Mouse (Mus musculus) ES-E14 (cell line): Measurements from ENCODE around the gene Slc6a17. TPM values are rescaled to one million over a fixed set of nuclear protein-coding genes. Genes with fewer than 3 reads are reported as not detected.

Experiments used
- DNase-seq: peaks from one replicate; pipeline ENCODE4 v3.0.0-alpha.2; 2013; ENCODE audit warnings: low read depth, low spot score
- H3K27ac ChIP-seq: 2 replicates; pipeline ENCODE4 v1.5.1; 2012; ENCODE audit warnings: low read depth, mild to moderate bottlenecking, low read length, moderate library complexity, mixed read lengths; ENCODE audit not compliant: poor library complexity, insufficient read depth, severe bottlenecking
- H3K36me3 ChIP-seq: 2 replicates; pipeline ENCODE4 v1.6.1; 2012; ENCODE audit warnings: mild to moderate bottlenecking, low read length, moderate library complexity, mixed read lengths; ENCODE audit not compliant: control insufficient read depth, poor library complexity, insufficient read depth, severe bottlenecking
- H3K4me1 ChIP-seq, 2 experiments: fragments of 150-350 bp in 1 of 2; sonication (generic) in 1 of 2; 2 replicates each; pipeline ENCODE4 v1.6.1; 2012; ENCODE audit warnings: low read length in 2 of 2, mild to moderate bottlenecking in 1 of 2, mixed read lengths in 1 of 2; ENCODE audit not compliant: control insufficient read depth in 2 of 2, insufficient read depth in 2 of 2, poor library complexity in 1 of 2
- H3K4me3 ChIP-seq, 2 experiments: fragments of 150-350 bp in 1 of 2; sonication (generic) in 1 of 2; 2 replicates each; pipeline ENCODE4 v1.5.1; 2012; ENCODE audit warnings: low read length in 2 of 2, low read depth in 1 of 2, mild to moderate bottlenecking in 1 of 2, mixed read lengths in 1 of 2; ENCODE audit not compliant: insufficient read depth in 1 of 2, poor library complexity in 1 of 2, severe bottlenecking in 1 of 2
- H3K9ac ChIP-seq: 2 replicates; pipeline ENCODE4 v1.6.1; 2012; ENCODE audit warnings: low read depth, mild to moderate bottlenecking, low read length, mixed read lengths; ENCODE audit not compliant: poor library complexity, insufficient read depth, severe bottlenecking
- H3K9me3 ChIP-seq: fragments of 150-350 bp; sonication (generic); 2 replicates; pipeline ENCODE4 v1.6.1; 2012; ENCODE audit warnings: low read depth, mild to moderate bottlenecking, low read length; ENCODE audit not compliant: control insufficient read depth, insufficient read depth
- CHD2 ChIP-seq: IDR thresholded peaks from 2 replicates; pipeline ENCODE4 v1.6.1; 2014; ENCODE audit warnings: mild to moderate bottlenecking, low read depth, low read length, inconsistent platforms
- HCFC1 ChIP-seq: IDR thresholded peaks from 2 replicates; pipeline ENCODE4 v1.6.1; 2012; ENCODE audit warnings: low read length, inconsistent platforms, borderline replicate concordance; ENCODE audit not compliant: insufficient read depth
- MAFK ChIP-seq: IDR thresholded peaks from 2 replicates; pipeline ENCODE4 v1.6.1; 2014; ENCODE audit warnings: mild to moderate bottlenecking, low read depth, low read length, inconsistent platforms; ENCODE audit not compliant: insufficient read depth
- ZC3H11A ChIP-seq: IDR thresholded peaks from 2 replicates; pipeline ENCODE4 v1.6.1; 2012; ENCODE audit warnings: low read depth, mild to moderate bottlenecking, inconsistent platforms, low read length, borderline replicate concordance
- ZNF384 ChIP-seq: IDR thresholded peaks from 2 replicates; pipeline ENCODE4 v1.6.1; 2012; ENCODE audit warnings: low read depth, low read length, inconsistent platforms
- in situ Hi-C, 2 experiments: fragments of 600-800 bp; cut with MboI; formaldehyde crosslinking; loops; one replicate each; pipeline ENCODE4 v1.15.1; 2025; ENCODE audit warnings: low sequenced_read_pairs in 2 of 2, inconsistent platforms in 1 of 2; ENCODE audit not compliant: unreplicated experiment in 2 of 2
- total RNA-seq: library from RNA; depleted of rRNA; stranded (reverse); fragments of 300-350 nt; gene quantifications from 2 replicates; pipeline ENCODE4 v1.2.3, GENCODE M21; 2012

Slc6a17 gene
- total RNA-seq, 1 experiment = 0.49 TPM

GRCm38 (mm10) chr3:107545716-107546412 lies 28.0 kb upstream of the Slc6a17 start:
- Histone ChIP-seq H3K4me1 (no peaks in the 10 kb centered on the region), H3K4me3 (no peak overlapping the region)
- in situ Hi-C loops = no loop called here

DNA sequence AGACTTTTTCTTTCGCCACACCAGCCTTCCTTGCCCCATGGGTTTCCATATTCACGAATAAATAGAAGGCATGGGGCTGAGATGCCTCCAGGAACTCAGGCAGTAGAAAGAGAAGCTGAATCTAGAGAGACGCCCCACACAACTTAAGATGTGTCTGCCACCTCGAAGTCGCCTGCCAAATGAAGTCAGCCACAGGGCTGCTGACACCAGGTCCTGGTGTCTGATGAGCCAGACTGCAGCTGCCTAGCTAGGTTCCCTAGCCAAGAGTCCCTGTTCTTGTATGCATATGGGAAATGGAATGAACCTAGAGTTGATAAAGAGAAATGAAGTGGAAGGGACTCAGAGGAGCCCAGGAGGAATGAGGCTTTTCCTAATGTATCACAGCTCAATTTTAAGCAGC lies 27.5 kb upstream of the Slc6a17 start:
- TF ChIP-seq ZC3H11A (no peak), CHD2 (no peak), MAFK (no peak), HCFC1 (no peak), ZNF384 (no peak)
- DNase-seq = no peak
- in situ Hi-C loops = no loop called here
- Histone ChIP-seq H3K9me3 (no peaks in the 10 kb centered on the region), H3K4me3 (no peak overlapping the region), H3K9ac (no peak overlapping the region), H3K4me1 (no peaks in the 10 kb centered on the region), H3K27ac (no peak overlapping the region), H3K36me3 (no peaks in the 10 kb centered on the region)

More at GRCm38 (mm10) chr3:107545716-107546412, 28.0 kb upstream of the Slc6a17 start:
- Histone ChIP-seq H3K9me3 (no peaks in the 10 kb centered on the region), H3K9ac (no peak overlapping the region), H3K36me3 (no peaks in the 10 kb centered on the region), H3K27ac (no peak overlapping the region)
- TF ChIP-seq HCFC1 (no peak), ZC3H11A (no peak), ZNF384 (no peak), MAFK (no peak), CHD2 (no peak)
- DNase-seq = no peak

DNA sequence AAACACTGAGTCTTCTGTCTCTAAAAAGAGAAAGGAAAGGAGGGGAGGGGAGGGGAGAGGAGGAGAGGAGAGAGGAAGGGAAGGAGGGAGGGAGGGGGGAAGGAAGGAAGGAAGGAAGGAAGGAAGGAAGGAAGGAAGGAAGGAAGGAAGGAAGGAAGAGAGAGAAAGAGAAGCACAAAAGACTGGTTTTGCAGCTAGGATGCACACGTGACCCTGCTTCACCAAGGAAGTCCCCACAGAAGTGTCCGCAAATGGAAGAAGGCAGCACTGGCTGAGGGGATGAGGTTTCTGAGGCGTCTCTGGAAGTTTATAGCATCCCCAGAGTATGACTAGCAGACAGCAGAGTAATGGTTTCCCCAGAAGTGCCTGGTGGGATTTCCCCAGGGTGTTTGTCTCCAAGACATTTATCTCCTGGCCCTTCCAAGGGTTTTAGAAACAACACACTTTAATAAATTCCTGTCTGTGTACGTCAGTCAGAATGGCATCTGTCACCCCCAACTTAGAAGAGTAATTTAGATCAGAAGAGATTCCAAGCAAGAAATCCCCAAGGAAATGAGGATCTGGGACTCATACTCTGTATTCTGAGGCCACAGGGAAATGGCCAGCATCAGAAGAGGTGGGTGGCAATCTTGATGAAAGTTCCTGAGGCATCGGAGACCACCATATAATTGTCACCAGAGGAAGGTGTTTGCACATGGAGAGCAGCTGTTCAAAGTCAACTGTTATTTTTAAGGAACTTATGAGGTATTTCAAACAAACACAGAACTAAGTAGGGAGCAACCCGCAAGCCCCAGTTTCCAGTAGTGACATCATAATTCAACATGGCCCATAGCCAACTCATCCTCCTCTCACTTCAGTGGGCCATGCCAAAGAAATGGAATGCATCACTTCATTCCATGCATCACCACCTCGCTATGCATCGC lies 25.6 kb upstream of the Slc6a17 start:
- no peak overlapping the region for H3K27ac ChIP-seq
- H3K4me1 ChIP-seq = no peaks in the 10 kb centered on the region
- DNase-seq = no peak
- TF ChIP-seq ZNF384 (no peak), CHD2 (no peak), ZC3H11A (no peak), HCFC1 (no peak), MAFK (no peak)
- H3K4me3 ChIP-seq = no peak overlapping the region
- no peaks in the 10 kb centered on the region for H3K36me3 ChIP-seq
- H3K9me3 ChIP-seq = no peaks in the 10 kb centered on the region
- no peak overlapping the region for H3K9ac ChIP-seq
- in situ Hi-C loops = no loop called here

GRCm38 (mm10) chr3:107542584-107542983 lies 24.8 kb upstream of the Slc6a17 start:
- Histone ChIP-seq H3K27ac (no peak overlapping the region), H3K9ac (no peak overlapping the region), H3K4me1 (no peaks in the 10 kb centered on the region), H3K9me3 (no peaks in the 10 kb centered on the region), H3K36me3 (no peaks in the 10 kb centered on the region), H3K4me3 (no peak overlapping the region)
- in situ Hi-C loops = no loop called here
- DNase-seq = no peak
- TF ChIP-seq CHD2 (no peak), ZNF384 (no peak), MAFK (no peak), ZC3H11A (no peak), HCFC1 (no peak)
